Mouse (Mus musculus) duodenum, adult 2 months (tissue): ENCODE measurements around the gene Gm49387. TPM values are rescaled to one million over a fixed set of nuclear protein-coding genes. Genes with fewer than 3 reads are reported as not detected.

ENCODE experiments used
- polyA plus RNA-seq: library from polyadenylated mRNA; depleted of rRNA; stranded (reverse); fragments of >200 nt; gene quantifications from 2 replicates; pipeline ENCODE4 v1.2.3, GENCODE M21; 2012; ENCODE audit warnings: low replicate concordance; rRNA removed

The Gm49387 gene
- not detected in 2 replicates for polyA plus RNA-seq

GRCm38 (mm10) chr14:31640346-31640889, at the start of gene Gm49387:
Gm49387 (minus strand) TSS chr14:31640878.

GRCm38 (mm10) chr14:31640890-31641505, 320 bp upstream of the Gm49387 start, which contains the start of the genes Btd and Hacl1:
Btd (plus strand) TSS chr14:31641028.
Hacl1 (minus strand) TSS chr14:31641286.

GRCm38 (mm10) chr14:31591243-31591642, 49.4 kb downstream of the Gm49387 start, which contains the start of gene Colq:
Colq (minus strand) TSS chr14:31591343.

Other genes starting within 250 kb of the Gm49387 start
- 1.3 and 1.7 TPM in 2 replicates for gene Sh3bp5, start 204.8 kb downstream of the Gm49387 start, polyA plus RNA-seq
- 23.2 and 37.7 TPM in 2 replicates for gene Eaf1, start 146.5 kb downstream of the Gm49387 start, polyA plus RNA-seq
- 1.5 and 3.7 TPM in 2 replicates for gene Mettl6, start 145.8 kb downstream of the Gm49387 start, polyA plus RNA-seq
- gene Colq, start 49.5 kb downstream of the Gm49387 start, polyA plus RNA-seq = 0.37 and 0.59 TPM in 2 replicates
- gene Btd, start 150 bp upstream of the Gm49387 start, polyA plus RNA-seq = 19.0 and 23.2 TPM in 2 replicates
- 2.9 and 5.8 TPM in 2 replicates for gene Hacl1, start 408 bp upstream of the Gm49387 start, polyA plus RNA-seq
- gene Ankrd28, start 189.8 kb upstream of the Gm49387 start, polyA plus RNA-seq = 0.92 and 2.8 TPM in 2 replicates